Mouse (Mus musculus) splenic B cell, adult 2 months (primary cell): Measurements from ENCODE around the gene Apobec4.
"Not testable (repeated sequence)": the region's sequence is repeated elsewhere in the genome, so short reads cannot be mapped to it uniquely, and the experiment has no call there.

Experiments used
- DNase-seq: peaks from one replicate; pipeline ENCODE4 v3.0.0-alpha.2; 2011; ENCODE audit warnings: low read depth, low spot score
- H3K27me3 ChIP-seq: 2 replicates; pipeline ENCODE4 v1.6.1; 2012; ENCODE audit warnings: mild to moderate bottlenecking, low read length, moderate library complexity, mixed read lengths; ENCODE audit not compliant: control insufficient read depth, poor library complexity, insufficient read depth, severe bottlenecking
- H3K36me3 ChIP-seq: 2 replicates; pipeline ENCODE4 v1.6.1; 2012; ENCODE audit warnings: mild to moderate bottlenecking, low read length, moderate library complexity, mixed read lengths; ENCODE audit not compliant: control insufficient read depth, poor library complexity, insufficient read depth, severe bottlenecking

The Apobec4 gene

GRCm38 (mm10) chr1:152738793-152739192 is 11.6 kb upstream of the Apobec4 start:
- no peak for DNase-seq
- no peaks in the 10 kb centered on the region for H3K36me3 ChIP-seq
- H3K27me3 ChIP-seq: no peaks in the 10 kb centered on the region

GRCm38 (mm10) chr1:152739374-152739773 is 11.0 kb upstream of the Apobec4 start:
- DNase-seq: no peak

GRCm38 (mm10) chr1:152743095-152743826 is 7.1 kb upstream of the Apobec4 start:
- no peaks in the 10 kb centered on the region for H3K36me3 ChIP-seq
- no peaks in the 10 kb centered on the region for H3K27me3 ChIP-seq
- no peak for DNase-seq

More at GRCm38 (mm10) chr1:152739374-152739773, 11.0 kb upstream of the Apobec4 start:
- Histone ChIP-seq H3K36me3 (no peaks in the 10 kb centered on the region), H3K27me3 (no peaks in the 10 kb centered on the region)

- no peaks in the 10 kb centered on the region for H3K27me3 ChIP-seq
- no peaks in the 10 kb centered on the region for H3K36me3 ChIP-seq
- DNase-seq: peak; percentile 77
These were observed 3.9 kb upstream of the Apobec4 start for GRCm38 (mm10) chr1:152746426-152746825.

GRCm38 (mm10) chr1:152749276-152749675 is 1.1 kb upstream of the Apobec4 start:
- DNase-seq: peak; percentile 35
- Histone ChIP-seq H3K27me3 (no peaks in the 10 kb centered on the region), H3K36me3 (no peaks in the 10 kb centered on the region)

- H3K36me3 ChIP-seq: no peaks in the 10 kb centered on the region
- DNase-seq: no peak
- H3K27me3 ChIP-seq: no peaks in the 10 kb centered on the region
These were observed 11.4 kb downstream of the Apobec4 start for GRCm38 (mm10) chr1:152761791-152762190.

- no peaks in the 10 kb centered on the region for H3K27me3 ChIP-seq
- DNase-seq: peak; percentile 99
- peaks cover 15% of the 10 kb centered on the region for H3K36me3 ChIP-seq
These were observed 15.9 kb downstream of the Apobec4 start, which contains the start of the genes Rgl1 and Arpc5 for GRCm38 (mm10) chr1:152766032-152766772. Gene Rgl1, minus strand, starts transcription at chr1:152766351. Gene Arpc5, plus strand, starts transcription at chr1:152766542.

GRCm38 (mm10) chr1:152766804-152767748 is 16.7 kb downstream of the Apobec4 start:
- H3K27me3 ChIP-seq: no peaks in the 10 kb centered on the region
- H3K36me3 ChIP-seq: peaks cover 17% of the 10 kb centered on the region
- peak; percentile 47 for DNase-seq

GRCm38 (mm10) chr1:152767749-152768488 is 17.6 kb downstream of the Apobec4 start:
- Histone ChIP-seq H3K27me3 (no peaks in the 10 kb centered on the region), H3K36me3 (peaks cover 21% of the 10 kb centered on the region)
- peak; percentile 92 for DNase-seq

GRCm38 (mm10) chr1:152771016-152771415 is 20.7 kb downstream of the Apobec4 start:
- Histone ChIP-seq H3K36me3 (peaks cover 33% of the 10 kb centered on the region), H3K27me3 (no peaks in the 10 kb centered on the region)
- DNase-seq: no peak

GRCm38 (mm10) chr1:152774601-152775000 is 24.2 kb downstream of the Apobec4 start:
- H3K27me3 ChIP-seq, DNase-seq: not testable (repeated sequence)
- H3K36me3 ChIP-seq: peaks cover 31% of the 10 kb centered on the region

- Histone ChIP-seq H3K27me3 (no peaks in the 10 kb centered on the region), H3K36me3 (peaks cover 7% of the 10 kb centered on the region)
- peak; percentile 78 for DNase-seq
These were observed 28.9 kb downstream of the Apobec4 start for GRCm38 (mm10) chr1:152779071-152779737.

GRCm38 (mm10) chr1:152784620-152785019 is 34.3 kb downstream of the Apobec4 start:
- H3K36me3 ChIP-seq: no peaks in the 10 kb centered on the region
- H3K27me3 ChIP-seq: no peaks in the 10 kb centered on the region
- no peak for DNase-seq
